Comparison of ENCODE assay signal across 20 mouse cellular contexts in genomic region chr9:54538244-54538643, GRCm38 (mm10). TPM values are rescaled to one million over a fixed set of nuclear protein-coding genes. Genes with fewer than 3 reads are reported as not detected.
DNase-seq lines count a peak whose midpoint lies in the region; TF ChIP-seq lines count a peak whose summit lies in the region.
"Had no signal": no experiment of that assay in that cellular context is flagged by ENCODE, and none has a peak within 500 bp of the region (broad histone marks: within the 10 kb centered on the region; RNA-seq: fewer than 3 reads in every experiment).

No protein-coding gene starts in this region.

- over 99% methylated on average over 3 of the region's 3 CpGs for WGBS in midbrain, embryonic 10.5 days

- H3K27ac ChIP-seq in ES-E14 (ENCODE audit: insufficient read depth, low read depth, low read length, poor library complexity, severe bottlenecking), result no peak overlapping the region
- H3K27ac ChIP-seq in midbrain, embryonic 10.5 days (replicated peaks), result no peak overlapping the region
- H3K27ac ChIP-seq: embryonic facial prominence, embryonic 10.5 days; embryonic facial prominence, embryonic 12.5 days had no signal

- peaks cover 0 to 2% of the 10 kb centered on the region in 2 experiments; a peak in 1 of 4 replicates for H3K4me1 ChIP-seq in ES-E14 (ENCODE audit: control insufficient read depth in 2 of 2, insufficient read depth in 2 of 2, low read length in 2 of 2, poor library complexity in 1 of 2)
- peaks cover 9% of the 10 kb centered on the region; the same call in 1 of the 2 replicates for H3K4me1 ChIP-seq in midbrain, embryonic 10.5 days

- peak; percentile 54 for DNase-seq in heart, adult 11 months
- no peak for DNase-seq in heart, adult 18-20 months
- DNase-seq in ES-E14 (ENCODE audit: low read depth, low spot score), result no peak
- no peak for DNase-seq in kidney, adult 11 months
- no peak for DNase-seq in midbrain, embryonic 10.5 days (ENCODE audit: low spot score)
- DNase-seq: adrenal gland, adult 8-10 months; adrenal gland, postnatal 14 days; adrenal gland, postnatal 36 days; cerebellum, adult 11-12 months; cerebellum, adult 2 months; cerebellum, adult 9-10 months; cerebellum, postnatal 25 days; forebrain, postnatal 0 days had no signal

- no peaks in the 10 kb centered on the region for H3K36me3 ChIP-seq in ES-E14 (ENCODE audit: control insufficient read depth, insufficient read depth, low read length, poor library complexity, severe bottlenecking)
- no peaks in the 10 kb centered on the region for H3K36me3 ChIP-seq in midbrain, embryonic 10.5 days
- H3K36me3 ChIP-seq: embryonic facial prominence, embryonic 10.5 days; embryonic facial prominence, embryonic 12.5 days; forebrain, embryonic 12.5 days had no signal

- H3K9me3 ChIP-seq in ES-E14 (ENCODE audit: control insufficient read depth, insufficient read depth, low read depth, low read length), result no peaks in the 10 kb centered on the region
- H3K9me3 ChIP-seq in midbrain, embryonic 10.5 days (replicated peaks), result no peaks in the 10 kb centered on the region
- H3K9me3 ChIP-seq: embryonic facial prominence, embryonic 10.5 days; embryonic facial prominence, embryonic 12.5 days; forebrain, embryonic 12.5 days had no signal

- no peaks in the 10 kb centered on the region for H3K27me3 ChIP-seq in midbrain, embryonic 10.5 days (ENCODE audit: low read depth, poor library complexity, severe bottlenecking)
- H3K27me3 ChIP-seq: embryonic facial prominence, embryonic 12.5 days; forebrain, embryonic 12.5 days; Patski had no signal

- in situ Hi-C loops in ES-E14 (cut with MboI; ENCODE audit: low sequenced_read_pairs in 2 of 2, unreplicated experiment in 2 of 2), result no loop called here

- no peak overlapping the region for H3K9ac ChIP-seq in ES-E14 (ENCODE audit: insufficient read depth, low read depth, low read length, poor library complexity, severe bottlenecking)
- H3K9ac ChIP-seq: embryonic facial prominence, embryonic 12.5 days; forebrain, embryonic 12.5 days; forebrain, postnatal 0 days had no signal

- no peak overlapping the region for H3K4me3 ChIP-seq in ES-E14 (ENCODE audit: insufficient read depth in 1 of 2, low read depth in 1 of 2, low read length in 2 of 2, poor library complexity in 1 of 2, severe bottlenecking in 1 of 2)
- H3K4me3 ChIP-seq in midbrain, embryonic 10.5 days, result no peak overlapping the region
- H3K4me3 ChIP-seq: embryonic facial prominence, embryonic 10.5 days; embryonic facial prominence, embryonic 12.5 days; forebrain, embryonic 12.5 days had no signal

TF ChIP-seq in ES-E14, 5 proteins besides CTCF, POLR2A, EP300 and RAD21:
- TF ChIP-seq ZNF384 (IDR thresholded peaks at IDR 0.05; ENCODE audit: low read depth, low read length) (no peak), MAFK (IDR thresholded peaks at IDR 0.05; ENCODE audit: insufficient read depth, low read depth, low read length) (peak; percentile 86)

RNA-seq across cellular contexts. Expression of gene Sh2d7, which starts 0.5 kb away (rescaled TPM):
- under 1 TPM in 1 of 2 experiments, not detected in 1; 0.15 TPM for total RNA-seq in heart, adult 18-20 months (2021)
- 0.16 and 0.18 TPM in 2 replicates for total RNA-seq in ES-E14 (2012; rRNA removed)
- polyA plus RNA-seq in midbrain, embryonic 10.5 days (2016; fragmentation: Nextera tagmentation; extraction: Ambion mirVana), result not detected in 2 replicates
- total RNA-seq: adrenal gland, adult 18-20 months; adrenal gland, adult 8-10 months; adrenal gland, postnatal 14 days; adrenal gland, postnatal 36 days; forebrain, postnatal 0 days had no signal
- polyA plus RNA-seq: activated CD4-positive, CD25-positive, alpha-beta regulatory T cell, adult 4 months; cerebellum, adult 2 months; embryonic facial prominence, embryonic 10.5 days; embryonic facial prominence, embryonic 14.5 days; forebrain, postnatal 0 days had no signal

RNA-seq across cellular contexts. Expression of gene Cib2, which starts 21.8 kb away (rescaled TPM):
- total RNA-seq in heart, adult 18-20 months (2021), result 1 to 10 TPM; 1.5 to 8.6 TPM
- 1.0 and 1.4 TPM in 2 replicates for total RNA-seq in ES-E14 (2012; rRNA removed)
- 9.9 and 12.7 TPM in 2 replicates for polyA plus RNA-seq in midbrain, embryonic 10.5 days (2016; fragmentation: Nextera tagmentation; extraction: Ambion mirVana)

RNA-seq across cellular contexts. Expression of gene Dmxl2, which starts 36.8 kb away (rescaled TPM):
- total RNA-seq in heart, adult 18-20 months (2021), result 10 to 100 TPM; 28.4 to 28.6 TPM
- total RNA-seq in ES-E14 (2012; rRNA removed), result 11.6 and 13.5 TPM in 2 replicates
- 8.6 and 9.0 TPM in 2 replicates for polyA plus RNA-seq in midbrain, embryonic 10.5 days (2016; fragmentation: Nextera tagmentation; extraction: Ambion mirVana)

RNA-seq across cellular contexts. Expression of gene Idh3a, which starts 47.9 kb away (rescaled TPM):
- total RNA-seq in heart, adult 18-20 months (2021), result 100 to 1,000 TPM; 562 to 594 TPM
- 58.2 and 79.2 TPM in 2 replicates for total RNA-seq in ES-E14 (2012; rRNA removed)
- polyA plus RNA-seq in midbrain, embryonic 10.5 days (2016; fragmentation: Nextera tagmentation; extraction: Ambion mirVana), result 113 and 124 TPM in 2 replicates
